8 mouse cellular contexts compared by ENCODE assay signal in genomic region chr10:82240742-82241400, GRCm38 (mm10). TPM values are rescaled to one million over a fixed set of nuclear protein-coding genes. Genes with fewer than 3 reads are reported as not detected.
DNase-seq lines count a peak whose midpoint lies in the region; ATAC-seq lines count a peak whose summit lies in the region.

Zfp938 (minus strand) TSS chr10:82241280.

- H3K4me2 ChIP-seq in intestine, embryonic 16.5 days (ENCODE audit: low read depth, low read length): peak within 1 kb of the TSS; percentile 71

- intact Hi-C loops in left cerebral cortex, postnatal 25 days (cut with DNase I): loop anchor here (2.0 kb wide), 1 partner anchor 114 kb away; the partner anchor contains the start of gene Gm4924

- 0 out of 2 replicates have a peak, but pooled peaks cover 5% of the 10 kb centered on the region for H3K4me1 ChIP-seq in intestine, embryonic 16.5 days (ENCODE audit: control insufficient read depth, insufficient read depth, low read length)

- peaks cover 6% of the 10 kb centered on the region; the same call in 1 of the 2 replicates for H3K36me3 ChIP-seq in intestine, embryonic 16.5 days (ENCODE audit: control insufficient read depth, insufficient read depth, low read length)

- peak; percentile 86 for DNase-seq in adrenal gland, adult 2 months
- DNase-seq in embryo, embryonic 11.5 days (ENCODE audit: low read depth, low spot score): peak; percentile 66
- DNase-seq in gastrocnemius, postnatal 4 days (ENCODE audit: low spot score in 2 of 2): peak; percentile 45 to 77
- DNase-seq in left cerebral cortex, postnatal 25 days (ENCODE audit: low spot score in 2 of 2): peak; percentile 83 to 94
- peak; percentile 90 for DNase-seq in mesoderm, embryonic 11.5 days (ENCODE audit: low read depth, low spot score)
- DNase-seq in right cerebral cortex, postnatal 25 days: peak; percentile 81
- peak; percentile 69 to 74 for DNase-seq in urinary bladder, postnatal 4 days (ENCODE audit: low spot score in 2 of 2)

- H3K27me3 ChIP-seq in intestine, embryonic 16.5 days (replicated peaks; ENCODE audit: control insufficient read depth, insufficient read depth, low read length): no peaks in the 10 kb centered on the region

- peak within 1 kb of the TSS; percentile 86 for H3K27ac ChIP-seq in intestine, embryonic 16.5 days (ENCODE audit: low read length)

- peak; percentile 100 for ATAC-seq in intestine, embryonic 16.5 days

- 1% methylated on average over 27 of the region's 27 CpGs for WGBS in intestine, embryonic 16.5 days

- H3K4me3 ChIP-seq in intestine, embryonic 16.5 days (ENCODE audit: low read length): peak within 1 kb of the TSS; percentile 81

- H3K9ac ChIP-seq in intestine, embryonic 16.5 days (ENCODE audit: low read depth, low read length): peak within 1 kb of the TSS; percentile 83

- peaks cover 5% of the 10 kb centered on the region; the same call in 1 of the 2 replicates for H3K9me3 ChIP-seq in intestine, embryonic 16.5 days (ENCODE audit: control insufficient read depth, low read length)

RNA-seq across cellular contexts. Expression of gene Zfp938, which starts in this region (rescaled TPM):
- total RNA-seq in adrenal gland, adult 2 months (2021): 1 to 10 TPM; 5.5 to 7.3 TPM
- 0.19 and 0.30 TPM in 2 replicates for polyA plus RNA-seq in adrenal gland, adult 2 months (2012; rRNA removed)
- total RNA-seq in gastrocnemius, postnatal 4 days (2021): 1 to 10 TPM; 8.2 to 8.9 TPM
- polyA plus RNA-seq in intestine, embryonic 16.5 days (2015; fragmentation: Nextera tagmentation; extraction: Ambion mirVana): 10.0 and 11.4 TPM in 2 replicates
- 10 to 100 TPM; 21.7 to 22.3 TPM for total RNA-seq in left cerebral cortex, postnatal 25 days (2021)

Comparison
In these comparisons a context has a peak if more than half of its experiments do, and no peak if none do; other contexts are left out.
1. Peak in every context shown above with its lines: DNase-seq, ATAC-seq, H3K4me3 ChIP-seq and H3K27ac ChIP-seq.